Mouse (Mus musculus) CH12.LX (cell line): ENCODE data around the gene Angptl6. TPM values are rescaled to one million over a fixed set of nuclear protein-coding genes. Genes with fewer than 3 reads are reported as not detected.

Experiments used
- DNase-seq: peaks from one replicate; pipeline ENCODE4 v3.0.0-alpha.2; 2013; ENCODE audit errors: extremely low read depth
- H3K27ac ChIP-seq: 2 replicates; pipeline ENCODE4 v1.5.1; 2012; ENCODE audit warnings: low read depth, mild to moderate bottlenecking, control low read depth, moderate library complexity; ENCODE audit not compliant: insufficient read depth
- H3K27me3 ChIP-seq: replicated peaks from 2 replicates; pipeline ENCODE3; 2012; ENCODE audit warnings: inconsistent platforms
- H3K36me3 ChIP-seq, 2 experiments: replicated peaks in 1 of 2; 2 replicates each; pipeline versions ENCODE3 to v1.6.1; 2012; ENCODE audit warnings: inconsistent platforms in 1 of 2, low read length in 1 of 2, mild to moderate bottlenecking in 1 of 2, mixed read lengths in 1 of 2, moderate library complexity in 1 of 2; ENCODE audit not compliant: control insufficient read depth in 1 of 2, insufficient read depth in 1 of 2
- H3K4me1 ChIP-seq, 2 experiments: 2 replicates each; pipeline ENCODE4 v1.6.1; 2012; ENCODE audit warnings: inconsistent platforms in 1 of 2, moderate library complexity in 1 of 2; ENCODE audit not compliant: insufficient read depth in 2 of 2, control insufficient read depth in 1 of 2
- H3K4me2 ChIP-seq: 2 replicates; pipeline ENCODE4 v1.6.1; 2012; ENCODE audit warnings: low read depth, mild to moderate bottlenecking, control low read depth; ENCODE audit not compliant: poor library complexity, insufficient read depth, severe bottlenecking
- H3K4me3 ChIP-seq, 3 experiments: fragments of 150-350 bp in 1 of 3; sonication (generic) in 1 of 3; replicated peaks in 1 of 3; 2 replicates each; pipeline versions ENCODE3 to v1.5.1; 2011 to 2012; ENCODE audit warnings: low read depth in 2 of 3, low read length in 2 of 3, mild to moderate bottlenecking in 2 of 3, moderate library complexity in 2 of 3, control low read depth in 1 of 3, improper control_type of control experiment in 1 of 3, inconsistent platforms in 1 of 3, mixed read lengths in 1 of 3; ENCODE audit not compliant: poor library complexity in 1 of 3
- H3K79me2 ChIP-seq: replicated peaks from 2 replicates; pipeline ENCODE4 v1.6.1; 2012; ENCODE audit warnings: mild to moderate bottlenecking, moderate library complexity; ENCODE audit not compliant: control insufficient read depth, poor library complexity, insufficient read depth, severe bottlenecking; ENCODE audit errors: extremely low read depth
- H3K9ac ChIP-seq: 2 replicates; pipeline ENCODE4 v1.6.1; 2012; ENCODE audit warnings: low read depth, mild to moderate bottlenecking, control low read depth, moderate library complexity; ENCODE audit not compliant: insufficient read depth
- H3K9me3 ChIP-seq: replicated peaks from 2 replicates; pipeline ENCODE3; 2012; ENCODE audit warnings: low read length, inconsistent platforms, mixed read lengths
- BHLHE40 ChIP-seq: IDR thresholded peaks from 2 replicates; pipeline ENCODE4 v1.6.1; 2011; ENCODE audit warnings: mild to moderate bottlenecking, low read depth, low read length, improper control_type of control experiment
- CHD1 ChIP-seq: IDR thresholded peaks from 2 replicates; pipeline ENCODE4 v1.6.1; 2012; ENCODE audit warnings: low read depth, low read length, improper control_type of control experiment, inconsistent platforms
- CTCF ChIP-seq, 2 experiments: IDR thresholded peaks in 1 of 2; conservative IDR thresholded peaks in 1 of 2; 2 replicates each; pipeline ENCODE4 v1.5.1; 2011 to 2012; ENCODE audit warnings: low read depth in 2 of 2, low read length in 2 of 2, improper control_type of control experiment in 1 of 2, inconsistent platforms in 1 of 2, mild to moderate bottlenecking in 1 of 2, moderate library complexity in 1 of 2
- EP300 ChIP-seq: IDR thresholded peaks from 2 replicates; pipeline ENCODE4 v1.6.1; 2011; ENCODE audit warnings: low read length, improper control_type of control experiment
- ETS1 ChIP-seq: conservative IDR thresholded peaks from 2 replicates; pipeline ENCODE4 v1.6.1; 2012; ENCODE audit warnings: low read depth, mild to moderate bottlenecking, inconsistent platforms, low read length, improper control_type of control experiment, moderate library complexity
- IRF4 ChIP-seq: IDR thresholded peaks from 2 replicates; pipeline ENCODE4 v1.6.1; 2014; ENCODE audit warnings: low read depth, mild to moderate bottlenecking, inconsistent platforms, low read length, improper control_type of control experiment
- KAT2A ChIP-seq: IDR thresholded peaks from 2 replicates; pipeline ENCODE4 v1.6.1; 2012; ENCODE audit warnings: low read length, improper control_type of control experiment, inconsistent platforms; ENCODE audit not compliant: insufficient replicate concordance
- MAFK ChIP-seq: IDR thresholded peaks from 2 replicates; pipeline ENCODE4 v1.6.1; 2011; ENCODE audit warnings: low read length, improper control_type of control experiment; ENCODE audit not compliant: insufficient replicate concordance
- MAX ChIP-seq: IDR thresholded peaks from 2 replicates; pipeline ENCODE4 v1.6.1; 2011; ENCODE audit warnings: low read length, improper control_type of control experiment
- MAZ ChIP-seq: IDR thresholded peaks from 2 replicates; pipeline ENCODE4 v1.6.1; 2012; ENCODE audit warnings: low read depth, mild to moderate bottlenecking, inconsistent platforms, low read length, improper control_type of control experiment, moderate library complexity
- MEF2A ChIP-seq: IDR thresholded peaks from 2 replicates; pipeline ENCODE4 v1.6.1; 2014; ENCODE audit warnings: low read depth, mild to moderate bottlenecking, inconsistent platforms, low read length, improper control_type of control experiment, borderline replicate concordance
- MYC ChIP-seq: IDR thresholded peaks from 2 replicates; pipeline ENCODE4 v1.6.1; 2011; ENCODE audit warnings: low read depth, mild to moderate bottlenecking, improper control_type of control experiment, low read length
- PAX5 ChIP-seq: IDR thresholded peaks from 2 replicates; pipeline ENCODE4 v1.6.1; 2012; ENCODE audit warnings: low read length, inconsistent platforms, mixed read lengths
- RAD21 ChIP-seq: IDR thresholded peaks from 2 replicates; pipeline ENCODE4 v1.6.1; 2011; ENCODE audit warnings: low read depth, mild to moderate bottlenecking, low read length, improper control_type of control experiment, moderate library complexity
- SMC3 ChIP-seq: IDR thresholded peaks from 2 replicates; pipeline ENCODE4 v1.6.1; 2011; ENCODE audit warnings: low read depth, low read length, improper control_type of control experiment
- UBTF ChIP-seq: IDR thresholded peaks from 2 replicates; pipeline ENCODE4 v1.6.1; 2012; ENCODE audit warnings: low read depth, mild to moderate bottlenecking, inconsistent platforms, low read length, improper control_type of control experiment, moderate library complexity
- USF1 ChIP-seq: IDR thresholded peaks from 2 replicates; pipeline ENCODE4 v1.6.1; 2014; ENCODE audit warnings: low read depth, mild to moderate bottlenecking, inconsistent platforms, low read length, improper control_type of control experiment
- ZC3H11A ChIP-seq: IDR thresholded peaks from 2 replicates; pipeline ENCODE4 v1.6.1; 2012; ENCODE audit warnings: low read depth, mild to moderate bottlenecking, inconsistent platforms, low read length, improper control_type of control experiment
- ZKSCAN1 ChIP-seq: IDR thresholded peaks from 2 replicates; pipeline ENCODE4 v1.6.1; 2012; ENCODE audit warnings: low read depth, inconsistent platforms, low read length, improper control_type of control experiment, borderline replicate concordance
- ZMIZ1 ChIP-seq: IDR thresholded peaks from 2 replicates; pipeline ENCODE4 v1.6.1; 2012; ENCODE audit warnings: low read depth, mild to moderate bottlenecking, inconsistent platforms, low read length, improper control_type of control experiment
- dilution Hi-C: fragments of 300-500 bp; cut with MboI; formaldehyde crosslinking; loops from 2 replicates; pipeline ENCODE4 v1.14.3; 2020; ENCODE audit warnings: low sequenced_read_pairs; ENCODE audit not compliant: extremely low pct_unique_long_range_greater_than_20kb, extremely low pct_ligation_motif_present
- in situ Hi-C: fragments of 300-500 bp; cut with MboI; formaldehyde crosslinking; loops from 3 replicates; pipeline ENCODE4 v1.14.3; 2019; ENCODE audit warnings: low sequenced_read_pairs, low pct_ligation_motif_present, low pct_unique_long_range_greater_than_20kb, mixed read lengths
- polyA plus RNA-seq: library from polyadenylated mRNA; unstranded; fragments of >175 nt; gene quantifications from 2 replicates; pipeline ENCODE4 v1.2.1, GENCODE M21; 2012; ENCODE audit warnings: low read depth; ENCODE audit not compliant: insufficient read length
- total RNA-seq, 2 experiments: library from RNA; depleted of rRNA; stranded (reverse); fragments of 300-350 nt in 1 of 2; fragments of >200 nt in 1 of 2; gene quantifications; 2 replicates each; pipeline ENCODE4 v1.2.3; 2012 to 2014

Angptl6 gene
- total and polyA plus RNA-seq, 3 experiments: 0.57 to 11.8 (median 2.0) TPM

GRCm38 (mm10) chr9:20868448-20869001 is 11.0 kb downstream of the Angptl6 start, which contains the start of gene A230050P20Rik (continued):
- TF ChIP-seq ZMIZ1 (no peak), CTCF (conservative IDR thresholded peaks at IDR 0.05 in 1 of 2, IDR thresholded peaks at IDR 0.05 in 1 of 2; ENCODE audit: low read depth in 2 of 2, low read length in 2 of 2) (no peak), PAX5 (no peak), CHD1 (no peak), UBTF (no peak), MAZ (0 out of 2 replicates have a peak, but pooled peaks have one; percentile 13), MYC (0 out of 2 replicates have a peak, but pooled peaks have one; percentile 65)

- no peaks in the 10 kb centered on the region for H3K79me2 ChIP-seq
- H3K4me2 ChIP-seq: no peak overlapping the region
- no peak overlapping the region for H3K9ac ChIP-seq
- peaks cover 15% of the 10 kb centered on the region in 2 experiments for H3K36me3 ChIP-seq
- peaks cover 0 to 12% of the 10 kb centered on the region in 2 experiments; a peak in 2 of 4 replicates for H3K4me1 ChIP-seq
- dilution Hi-C loops (no loop called here), in situ Hi-C loops (no loop called here)
- no peak overlapping the region for H3K4me3 ChIP-seq
- TF ChIP-seq MAZ (no peak), CTCF (conservative IDR thresholded peaks at IDR 0.05 in 1 of 2, IDR thresholded peaks at IDR 0.05 in 1 of 2; ENCODE audit: low read depth in 2 of 2, low read length in 2 of 2) (no peak)
- no peak for DNase-seq
- peaks cover 61% of the 10 kb centered on the region for H3K27me3 ChIP-seq
- H3K9me3 ChIP-seq: no peaks in the 10 kb centered on the region
- no peak overlapping the region for H3K27ac ChIP-seq
Observed at GRCm38 (mm10) chr9:20866879-20867278, 12.6 kb downstream of the Angptl6 start.

DNA sequence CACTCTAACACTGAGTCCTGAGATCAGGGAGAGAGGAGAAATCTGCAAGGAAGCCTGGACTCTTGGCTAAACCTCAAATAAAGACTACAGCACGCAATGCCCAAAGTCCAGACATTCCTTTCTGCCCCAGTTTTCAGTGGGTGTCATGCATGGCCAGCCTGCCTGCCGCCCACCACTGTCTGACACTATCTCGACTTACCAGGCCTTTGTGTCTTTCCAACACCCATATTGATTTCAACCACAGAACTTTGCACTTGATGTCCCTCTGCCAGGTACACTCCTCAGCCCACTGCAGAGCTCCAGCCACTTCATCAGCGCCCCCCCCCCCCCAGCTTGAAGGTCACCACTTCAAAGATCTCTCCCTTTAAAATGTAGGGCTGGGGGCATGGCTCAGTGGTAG is 17.3 kb downstream of the Angptl6 start:
- H3K27ac ChIP-seq: no peak overlapping the region
- H3K4me3 ChIP-seq: no peak overlapping the region
- H3K36me3 ChIP-seq: no peaks in the 10 kb centered on the region
- H3K4me1 ChIP-seq: peaks cover 5 to 7% of the 10 kb centered on the region in 2 experiments; a peak in 2 of 4 replicates
- no peak overlapping the region for H3K4me2 ChIP-seq
- no peak for DNase-seq
- H3K27me3 ChIP-seq: peaks cover 58% of the 10 kb centered on the region
- no peak for TF ChIP-seq KAT2A
- no peak for TF ChIP-seq UBTF
- no peak for TF ChIP-seq IRF4
- no peak for TF ChIP-seq SMC3
- no peak for TF ChIP-seq PAX5
- TF ChIP-seq ZMIZ1: no peak
- no peak for TF ChIP-seq MAFK
- TF ChIP-seq MEF2A: no peak
- no peak for TF ChIP-seq CHD1
- no peak for TF ChIP-seq MAX
- no peak for TF ChIP-seq EP300
- TF ChIP-seq ZKSCAN1: no peak
- no peak for TF ChIP-seq RAD21
- TF ChIP-seq USF1: no peak
- no peak for TF ChIP-seq ZC3H11A
- no peak for TF ChIP-seq ETS1
- TF ChIP-seq CTCF (conservative IDR thresholded peaks at IDR 0.05 in 1 of 2, IDR thresholded peaks at IDR 0.05 in 1 of 2; ENCODE audit: low read depth in 2 of 2, low read length in 2 of 2): no peak
- no peak for TF ChIP-seq BHLHE40
- H3K79me2 ChIP-seq: no peaks in the 10 kb centered on the region
- dilution Hi-C loops: no loop called here
- H3K9ac ChIP-seq: no peak overlapping the region
- H3K9me3 ChIP-seq: no peaks in the 10 kb centered on the region
- in situ Hi-C loops: no loop called here
